Mouse (Mus musculus) retina, adult 2 months (tissue): ENCODE measurements around the gene Ankrd23.

ENCODE experiments used
- DNase-seq: peaks from one replicate; pipeline ENCODE4 v3.0.0-alpha.2; 2012; ENCODE audit warnings: low read depth, low spot score

The Ankrd23 gene

DNA sequence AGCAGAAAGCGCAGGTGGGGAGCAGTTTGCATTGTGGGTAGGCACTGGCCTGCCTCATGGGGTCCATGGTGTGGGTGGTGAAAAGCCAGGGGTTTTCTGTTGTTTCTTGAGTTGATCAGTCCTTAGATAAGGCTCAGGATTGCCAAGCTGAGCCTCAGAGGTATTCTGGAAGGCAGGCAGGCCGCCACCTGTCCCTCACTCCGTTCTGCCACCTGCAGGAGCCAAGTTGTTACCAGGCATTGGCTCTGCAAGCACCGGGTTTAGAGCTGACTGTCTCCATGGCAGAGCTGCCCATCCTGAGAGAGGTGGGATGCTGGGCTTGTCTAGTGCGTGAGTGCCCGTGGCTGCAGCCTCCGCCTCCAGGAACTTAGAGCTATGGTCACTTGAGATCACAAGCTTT lies 14.5 kb downstream of the Ankrd23 start:
- no peak for DNase-seq

- no peak for DNase-seq
Measured at GRCm38 (mm10) chr1:36519626-36520025, 17.1 kb downstream of the Ankrd23 start.

DNA sequence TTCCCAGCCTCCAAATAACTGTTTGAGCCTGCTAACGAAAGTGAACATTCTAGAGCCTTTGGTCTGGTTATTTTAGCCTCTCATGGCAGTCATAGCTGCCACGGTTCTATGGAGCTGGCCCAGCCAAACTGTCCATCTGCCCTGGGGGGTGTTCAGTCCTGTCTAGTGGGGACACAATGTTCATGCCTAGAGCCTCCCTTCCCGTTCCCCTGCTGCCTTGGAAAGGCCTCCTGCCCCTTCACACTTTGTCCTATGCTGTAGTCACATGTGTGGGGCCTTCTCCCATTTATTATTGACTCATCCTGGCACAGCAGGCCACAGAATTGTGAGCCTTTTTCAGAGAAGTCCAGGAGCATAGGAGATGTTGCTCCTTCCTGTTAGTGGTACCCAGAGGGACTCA lies 18.4 kb downstream of the Ankrd23 start:
- DNase-seq = no peak

DNA sequence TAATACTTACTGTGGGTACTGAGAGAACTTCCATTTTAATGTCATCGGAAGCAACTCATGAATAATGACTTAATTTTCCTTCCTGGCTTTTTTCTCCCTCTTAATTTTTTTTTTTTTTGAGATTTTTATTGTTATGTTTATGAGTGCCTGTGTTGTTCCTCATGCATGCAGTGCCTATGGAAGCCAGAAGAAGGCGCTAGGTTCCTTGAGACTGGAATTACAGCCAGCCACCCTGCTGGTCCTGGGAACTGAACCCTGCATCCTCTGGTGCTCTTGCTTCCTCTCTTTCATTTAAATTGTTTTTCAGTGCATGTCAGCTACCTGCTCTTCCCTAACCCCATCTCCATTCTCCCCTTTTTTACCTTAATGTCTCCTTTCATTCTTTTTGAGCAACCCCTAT lies 23.0 kb downstream of the Ankrd23 start:
- no peak for DNase-seq

DNA sequence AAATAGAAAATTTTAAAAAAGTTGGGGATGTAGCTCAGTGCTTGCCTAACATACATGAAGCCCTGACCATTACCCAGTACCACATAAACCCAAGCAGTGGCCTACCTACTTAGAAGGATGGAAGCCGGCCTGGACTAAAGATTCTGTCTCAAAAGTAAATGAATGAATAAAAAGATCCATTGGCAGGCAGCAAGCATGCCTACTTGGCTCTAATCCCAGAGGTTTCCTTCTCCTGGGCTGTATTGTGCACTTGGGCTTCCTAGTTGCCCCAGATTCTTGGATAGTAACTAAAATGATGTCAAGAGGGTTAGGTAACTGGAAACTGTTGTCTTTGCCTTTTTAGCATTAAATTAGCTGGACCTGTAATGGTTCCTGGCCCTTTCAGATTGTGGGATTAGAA lies 23.4 kb downstream of the Ankrd23 start:
- DNase-seq = no peak

GRCm38 (mm10) chr1:36512966-36513280 lies 23.8 kb downstream of the Ankrd23 start:
- no peak for DNase-seq

DNA sequence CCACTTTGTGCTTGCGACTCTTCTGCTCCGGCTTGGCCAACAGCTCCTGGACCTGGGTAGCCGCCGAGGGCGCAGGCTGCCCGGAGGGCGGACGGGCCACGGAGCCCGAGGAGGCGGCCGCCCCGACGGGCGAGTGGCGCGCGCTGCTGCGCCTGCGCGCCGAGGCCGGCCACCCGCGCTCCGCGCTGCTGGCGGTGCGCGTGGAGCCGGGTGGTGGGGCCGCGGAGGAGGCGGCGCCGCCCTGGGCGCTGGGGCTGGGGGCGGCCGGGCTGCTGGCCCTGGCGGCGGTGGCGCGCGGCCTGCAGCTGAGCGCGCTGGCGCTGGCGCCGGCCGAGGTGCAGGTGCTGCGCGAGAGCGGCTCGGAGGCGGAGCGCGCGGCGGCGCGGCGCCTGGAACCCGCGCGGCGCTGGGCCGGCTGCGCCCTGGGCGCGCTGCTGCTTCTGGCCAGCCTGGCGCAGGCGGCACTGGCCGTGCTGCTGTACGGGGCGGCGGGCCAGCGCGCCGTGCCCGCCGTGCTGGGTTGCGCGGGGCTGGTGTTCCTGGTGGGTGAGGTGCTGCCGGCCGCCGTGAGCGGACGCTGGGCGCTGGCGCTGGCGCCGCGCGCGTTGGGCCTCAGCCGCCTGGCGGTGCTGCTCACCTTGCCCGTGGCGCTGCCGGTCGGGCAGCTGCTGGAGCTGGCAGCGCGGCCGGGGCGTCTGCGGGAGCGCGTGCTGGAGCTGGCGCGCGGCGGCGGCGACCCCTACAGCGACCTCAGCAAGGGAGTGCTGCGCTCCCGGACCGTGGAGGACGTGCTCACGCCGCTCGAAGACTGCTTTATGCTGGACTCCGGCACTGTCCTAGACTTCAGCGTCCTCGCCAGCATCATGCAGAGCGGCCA lies 24.4 kb downstream of the Ankrd23 start:
- DNase-seq = no peak

DNA sequence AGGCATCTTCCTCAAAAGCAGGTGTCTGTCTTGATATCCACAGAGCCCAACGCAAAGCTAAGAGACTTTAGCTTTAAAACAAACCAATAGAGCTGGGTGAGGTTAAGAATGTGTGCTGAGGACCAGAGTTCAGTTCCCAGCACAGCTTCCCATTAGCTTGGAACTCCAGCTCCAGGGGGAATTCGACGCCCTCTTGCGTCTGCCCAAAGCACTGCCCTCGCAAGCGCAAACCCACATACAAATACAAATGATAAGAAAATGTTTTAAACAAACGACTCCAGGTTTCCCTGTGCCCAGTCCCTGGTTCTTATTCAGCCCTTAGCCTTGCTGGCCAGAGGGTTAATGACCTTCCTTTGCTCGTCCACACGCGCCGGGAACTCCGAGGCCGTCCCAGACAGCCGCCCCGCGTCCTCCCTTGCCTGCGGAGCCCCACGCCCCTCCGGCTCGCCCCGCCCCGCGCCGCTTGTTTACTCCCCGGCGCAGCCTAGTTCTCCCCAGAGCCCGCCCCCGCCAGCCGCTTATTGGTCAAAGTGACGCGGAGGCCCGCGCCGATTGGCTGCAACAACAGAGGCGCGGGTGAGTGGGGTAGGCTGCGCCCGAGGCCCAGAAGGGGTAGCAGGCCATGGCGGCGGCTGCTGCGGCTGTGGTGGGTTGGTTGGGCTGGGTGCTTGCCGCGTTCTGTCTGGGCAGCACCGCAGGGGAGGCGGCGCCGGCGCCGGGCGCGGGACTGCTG lies 25.2 kb downstream of the Ankrd23 start, which contains the start of gene Cnnm3:
Gene Cnnm3, plus strand, starts transcription at position 579 of the 733 bp plus-strand sequence.
- peak; percentile 95 for DNase-seq

- DNase-seq = no peak
Measured at GRCm38 (mm10) chr1:36508238-36508637, 28.4 kb downstream of the Ankrd23 start.

DNA sequence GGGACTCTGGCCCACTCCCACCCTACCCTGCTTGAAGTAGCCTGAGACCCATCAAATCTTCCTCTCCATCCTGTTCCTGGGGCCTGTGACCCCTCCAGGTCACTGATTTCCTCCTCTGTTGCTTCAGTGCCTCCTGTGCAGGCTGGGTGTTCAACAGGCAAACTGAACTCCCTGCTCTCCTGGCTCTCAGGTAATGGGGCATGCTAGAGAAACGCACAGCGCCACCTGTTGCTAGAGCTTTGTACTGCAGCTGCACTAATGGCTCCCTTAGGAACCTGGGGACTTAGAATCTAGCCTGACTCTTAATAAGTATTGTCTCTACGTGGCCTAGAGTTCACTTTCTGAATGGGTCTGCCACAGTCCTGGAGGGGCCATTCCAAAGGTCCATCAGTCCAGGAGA lies 35.4 kb downstream of the Ankrd23 start:
- peak; percentile 70 for DNase-seq

DNA sequence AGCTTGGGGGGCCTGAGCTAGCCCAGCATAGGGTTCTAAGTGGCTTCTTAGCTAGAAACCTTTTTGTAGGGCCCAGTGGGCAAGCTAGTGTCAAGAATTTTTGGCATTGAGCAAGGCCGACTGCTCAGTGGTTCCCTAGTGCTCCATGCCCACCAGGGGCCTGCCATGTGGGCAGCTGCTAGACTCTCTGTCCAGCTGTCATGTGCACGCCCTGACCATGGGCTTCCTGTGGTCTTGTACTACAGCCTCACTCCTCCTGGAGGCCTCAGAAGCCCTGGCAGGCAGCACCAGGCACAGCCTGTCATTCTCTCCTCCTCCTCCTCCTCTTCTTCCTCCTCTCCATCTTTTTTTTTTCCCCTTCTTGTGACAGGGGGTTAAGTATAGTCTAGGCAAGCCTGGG lies 39.4 kb downstream of the Ankrd23 start:
- no peak for DNase-seq

DNA sequence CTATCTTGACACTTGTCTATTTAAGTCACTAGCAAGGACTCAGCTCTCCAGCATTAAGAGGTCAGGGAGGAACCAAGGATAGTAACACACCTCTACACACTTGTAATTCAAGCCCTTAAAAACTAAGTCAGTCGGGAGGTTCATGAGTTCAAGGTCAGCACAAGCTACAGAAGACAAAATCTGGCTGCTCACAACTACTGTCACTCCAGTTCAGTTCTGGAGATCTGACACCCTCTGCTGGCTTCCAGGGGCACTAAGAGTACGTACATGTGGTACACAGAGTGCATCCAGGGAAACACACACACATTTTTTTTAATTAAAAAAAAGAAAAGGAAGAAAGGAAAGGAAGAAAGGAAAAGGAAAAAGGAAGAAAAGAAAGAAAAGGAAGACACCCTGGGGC lies 40.0 kb downstream of the Ankrd23 start:
- no peak for DNase-seq

DNA sequence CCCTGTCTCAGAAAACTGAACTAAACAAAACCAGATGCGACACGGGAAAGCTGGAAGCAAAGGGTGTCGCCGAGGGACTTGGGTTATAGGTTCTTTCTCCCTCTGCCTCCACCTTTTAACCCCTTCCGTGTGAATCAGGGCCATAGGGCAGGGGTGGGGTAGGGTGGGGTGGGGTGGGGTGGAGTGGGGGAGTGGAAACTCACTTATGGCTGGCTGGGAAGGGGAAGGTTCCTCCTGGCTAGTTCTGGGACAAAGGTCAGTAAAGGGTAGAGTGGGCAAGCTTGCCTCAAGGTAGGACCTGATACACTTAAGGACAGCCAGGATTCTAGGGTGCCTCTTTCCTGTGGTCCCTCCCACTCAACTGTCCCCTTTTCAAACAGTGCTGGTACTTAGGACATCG lies 43.4 kb downstream of the Ankrd23 start:
- no peak for DNase-seq

DNA sequence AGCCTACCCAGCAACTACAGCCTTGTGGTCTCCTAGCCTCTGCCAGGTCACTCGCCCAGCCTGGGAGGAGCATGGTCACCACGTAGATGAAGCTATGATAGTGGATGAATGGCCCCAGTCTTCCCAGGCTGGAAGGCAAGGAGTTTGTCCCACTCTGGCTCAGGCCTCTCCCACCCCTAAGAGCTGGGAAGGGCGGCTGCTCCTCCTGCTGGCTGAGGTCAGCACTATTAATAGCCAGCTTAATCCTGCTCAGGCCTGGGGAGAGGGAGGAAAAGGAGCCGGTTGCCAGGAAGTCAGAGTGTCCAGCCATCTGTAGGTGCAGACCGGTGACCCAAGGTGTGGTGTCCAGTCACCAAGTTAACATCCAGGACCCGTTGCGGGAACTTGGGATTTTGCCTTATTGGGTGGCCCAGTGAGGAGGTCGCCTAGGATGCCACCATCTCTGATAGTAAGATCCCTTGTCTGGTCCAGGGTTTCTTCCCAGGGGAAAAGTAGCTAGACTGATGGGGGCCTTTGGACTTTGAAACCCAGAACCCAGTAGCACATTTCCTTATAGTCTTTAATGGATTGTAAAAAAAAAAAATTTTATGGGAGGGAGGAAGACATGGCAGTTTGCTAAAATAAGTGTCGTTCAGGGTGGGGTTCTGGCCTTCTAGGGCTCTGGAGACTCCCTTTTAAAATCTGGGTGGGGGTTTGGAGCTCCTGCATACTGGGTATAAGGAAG lies 44.1 kb downstream of the Ankrd23 start:
- peak; percentile 78 for DNase-seq

GRCm38 (mm10) chr1:36489661-36490060 lies 47.0 kb downstream of the Ankrd23 start:
- DNase-seq = no peak

DNA sequence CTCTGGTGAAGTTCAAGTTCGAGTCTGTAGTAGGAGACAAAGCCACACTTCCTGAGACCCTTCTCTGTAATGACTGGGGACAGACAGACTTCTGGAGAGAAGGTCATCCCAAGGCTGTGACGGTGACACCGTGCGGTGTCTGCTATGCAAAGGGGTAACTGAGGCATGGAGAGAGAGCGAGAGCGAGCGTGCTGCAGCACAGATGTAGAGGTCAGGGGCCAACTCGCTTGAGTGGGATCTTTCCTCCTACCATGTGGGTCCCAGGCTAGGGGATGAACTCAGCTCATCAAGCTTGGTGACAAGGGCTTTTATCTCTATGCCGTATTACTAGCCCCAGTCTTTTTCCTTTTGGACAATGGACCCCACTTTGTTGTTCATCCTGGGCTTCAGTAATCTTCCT lies 49.6 kb downstream of the Ankrd23 start:
- DNase-seq = no peak

GRCm38 (mm10) chr1:36485080-36485479 lies 51.6 kb downstream of the Ankrd23 start:
- no peak for DNase-seq

DNA sequence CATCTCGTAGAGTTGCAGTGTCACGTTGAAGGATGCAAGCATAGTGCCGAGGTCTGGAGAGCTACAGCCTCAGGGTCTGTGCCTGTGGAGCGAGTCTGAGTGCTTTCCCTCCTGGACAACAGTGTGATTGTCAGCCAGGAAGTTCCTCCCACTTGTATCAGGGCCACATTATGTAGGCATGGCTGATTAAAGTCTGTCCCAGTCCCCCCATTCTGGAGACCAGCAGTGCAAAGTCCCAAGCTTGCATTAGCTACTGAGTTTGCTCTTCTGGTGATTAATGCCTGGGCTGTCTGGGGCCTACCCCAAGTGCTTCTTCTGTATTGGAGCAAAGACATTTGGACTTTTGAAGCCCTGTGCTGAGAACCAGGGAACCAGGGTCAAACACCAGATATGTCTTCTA lies 52.9 kb downstream of the Ankrd23 start:
- DNase-seq = no peak
